Mouse (Mus musculus): ENCODE measurements at regions not wholly inside any gene's neighbourhood (a gene's known extent, or its start where the extent isn't known, plus 50 kb on each side); places are given as distances from the start of the nearest gene placed in this dataset.

DNA sequence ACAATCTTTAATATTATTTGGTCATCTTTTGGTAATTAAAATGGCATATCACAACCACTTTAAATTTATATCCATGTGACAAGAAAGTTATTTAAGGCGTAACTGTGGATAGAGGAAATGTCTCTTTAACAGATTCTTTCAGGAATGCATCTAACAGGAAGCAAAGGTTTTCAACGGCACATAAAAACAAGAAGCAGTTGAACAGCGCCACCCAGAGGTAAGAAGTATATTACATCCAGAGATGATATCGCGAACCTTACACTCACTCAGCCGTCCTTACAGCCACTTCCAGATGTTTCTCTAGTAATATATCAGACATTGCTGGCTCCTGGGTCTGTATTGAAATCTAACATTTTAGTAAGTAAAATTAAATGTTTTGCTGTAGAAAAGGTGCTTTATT lies 70.5 kb upstream of the Hnrnpa3 start:
- DNase-seq: peak; percentile 21 to 45
- H3K27ac ChIP-seq (ENCODE audit: insufficient read depth, low read length): no peak overlapping the region
- peak; percentile 8; the same call in 1 of the 2 replicates for TF ChIP-seq CTCF (IDR thresholded peaks at IDR 0.05; ENCODE audit: borderline replicate concordance, insufficient read depth, low read depth, low read length)
- TF ChIP-seq POLR2A (IDR thresholded peaks at IDR 0.05; ENCODE audit: borderline replicate concordance, insufficient read depth, low read length): no peak
- H3K27me3 ChIP-seq (ENCODE audit: control insufficient read depth, insufficient read depth, low read length): no peaks in the 10 kb centered on the region; the same call in 1 of the 2 replicates
- H3K4me1 ChIP-seq (ENCODE audit: control insufficient read depth, insufficient read depth, low read length): no peaks in the 10 kb centered on the region
- WGBS: 8% methylated on average over 6 of the region's 6 CpGs
- H3K4me3 ChIP-seq (replicated peaks; ENCODE audit: insufficient read depth, low read depth, low read length): no peak overlapping the region

DNA sequence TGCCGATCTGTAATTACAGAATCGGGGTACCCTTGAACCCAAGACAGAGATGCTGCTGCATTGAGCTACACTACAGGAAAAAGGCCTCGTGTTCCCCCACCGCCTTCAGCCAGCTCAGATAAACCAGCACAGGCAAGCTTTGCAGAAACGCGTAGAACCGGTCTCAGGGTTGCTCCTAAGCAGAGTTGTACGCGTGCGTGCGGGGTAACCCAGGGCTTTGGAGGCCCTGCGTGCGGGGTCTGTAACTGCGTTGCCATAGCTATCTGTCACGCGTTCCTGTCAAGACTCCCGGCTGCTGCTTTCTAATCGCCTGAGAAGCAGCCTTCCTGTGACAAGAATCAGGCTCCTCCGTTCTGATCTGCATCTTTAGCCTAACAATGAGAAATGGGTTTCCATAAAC lies 69.6 kb upstream of the Hnrnpa3 start:
- no peak overlapping the region for H3K27ac ChIP-seq (ENCODE audit: insufficient read depth, low read length)
- DNase-seq: peak in 1 of 2 experiments; percentile 25

DNA sequence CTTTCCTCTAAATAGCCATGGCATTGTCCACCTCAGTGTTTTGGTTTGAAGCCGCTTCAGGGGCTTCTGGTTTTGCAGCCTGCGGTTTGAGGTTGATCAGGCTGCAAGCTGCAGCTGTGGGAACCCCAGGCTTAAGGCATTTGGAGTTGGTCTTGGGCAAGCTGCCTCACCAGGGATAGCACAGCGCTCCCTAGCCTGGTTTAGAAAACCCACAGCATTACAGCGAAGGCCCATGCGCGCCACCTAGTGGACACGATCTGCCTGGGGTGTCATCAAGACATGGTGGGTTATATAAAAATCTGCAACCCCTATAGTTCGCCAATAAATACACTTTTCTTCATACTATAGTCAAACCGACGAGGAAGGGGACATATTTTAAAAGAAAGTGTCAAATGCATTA lies 68.9 kb upstream of the Hnrnpa3 start:
- Histone ChIP-seq H3K27me3 (ENCODE audit: control insufficient read depth, insufficient read depth, low read length) (no peaks in the 10 kb centered on the region; the same call in 1 of the 2 replicates), H3K4me3 (replicated peaks; ENCODE audit: insufficient read depth, low read depth, low read length) (no peak overlapping the region), H3K27ac (ENCODE audit: insufficient read depth, low read length) (no peak overlapping the region), H3K4me1 (ENCODE audit: control insufficient read depth, insufficient read depth, low read length) (no peaks in the 10 kb centered on the region)
- TF ChIP-seq CTCF (IDR thresholded peaks at IDR 0.05; ENCODE audit: borderline replicate concordance, insufficient read depth, low read depth, low read length): peak; percentile 78
- no peak for TF ChIP-seq POLR2A (IDR thresholded peaks at IDR 0.05; ENCODE audit: borderline replicate concordance, insufficient read depth, low read length)
- WGBS: 10% methylated on average over 10 of the region's 10 CpGs
- DNase-seq: peak; percentile 69 to 74

More for the DNA sequence above, 69.6 kb upstream of the Hnrnpa3 start:
- 31% methylated on average over 19 of the region's 19 CpGs for WGBS
- Histone ChIP-seq H3K4me1 (ENCODE audit: control insufficient read depth, insufficient read depth, low read length) (no peaks in the 10 kb centered on the region), H3K4me3 (replicated peaks; ENCODE audit: insufficient read depth, low read depth, low read length) (no peak overlapping the region), H3K27me3 (ENCODE audit: control insufficient read depth, insufficient read depth, low read length) (no peaks in the 10 kb centered on the region; the same call in 1 of the 2 replicates)
- no peak for TF ChIP-seq CTCF (IDR thresholded peaks at IDR 0.05; ENCODE audit: borderline replicate concordance, insufficient read depth, low read depth, low read length)
- TF ChIP-seq POLR2A (IDR thresholded peaks at IDR 0.05; ENCODE audit: borderline replicate concordance, insufficient read depth, low read length): no peak

DNA sequence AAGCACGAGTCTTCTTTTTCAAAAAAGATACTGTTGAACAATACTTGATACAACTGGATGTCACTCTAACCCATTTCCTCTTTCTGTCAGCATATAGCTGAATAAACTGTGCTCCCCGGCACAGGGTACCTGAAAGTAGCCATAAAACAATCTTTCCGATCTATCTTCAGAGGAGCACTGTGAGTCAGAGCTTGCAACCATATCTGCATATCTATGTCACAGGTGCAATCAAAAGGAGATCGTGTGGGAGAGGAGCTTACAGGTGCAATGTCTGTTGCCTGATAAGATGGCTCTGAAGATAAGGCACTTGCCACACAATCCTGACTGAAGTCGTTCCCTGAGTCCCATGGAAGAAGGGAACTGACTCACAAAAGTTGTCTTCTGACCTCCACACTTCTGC lies 58.5 kb upstream of the Hnrnpa3 start:
- no peak for DNase-seq
- H3K27ac ChIP-seq (ENCODE audit: insufficient read depth, low read length): no peak overlapping the region
- H3K4me3 ChIP-seq (replicated peaks; ENCODE audit: insufficient read depth, low read depth, low read length): no peak overlapping the region
- no peaks in the 10 kb centered on the region for H3K4me1 ChIP-seq (ENCODE audit: control insufficient read depth, insufficient read depth, low read length)
- WGBS: 84% methylated on average over 5 of the region's 5 CpGs
- H3K27me3 ChIP-seq (ENCODE audit: control insufficient read depth, insufficient read depth, low read length): no peaks in the 10 kb centered on the region
- TF ChIP-seq POLR2A (IDR thresholded peaks at IDR 0.05; ENCODE audit: borderline replicate concordance, insufficient read depth, low read length): no peak
- TF ChIP-seq CTCF (IDR thresholded peaks at IDR 0.05; ENCODE audit: borderline replicate concordance, insufficient read depth, low read depth, low read length): no peak

DNA sequence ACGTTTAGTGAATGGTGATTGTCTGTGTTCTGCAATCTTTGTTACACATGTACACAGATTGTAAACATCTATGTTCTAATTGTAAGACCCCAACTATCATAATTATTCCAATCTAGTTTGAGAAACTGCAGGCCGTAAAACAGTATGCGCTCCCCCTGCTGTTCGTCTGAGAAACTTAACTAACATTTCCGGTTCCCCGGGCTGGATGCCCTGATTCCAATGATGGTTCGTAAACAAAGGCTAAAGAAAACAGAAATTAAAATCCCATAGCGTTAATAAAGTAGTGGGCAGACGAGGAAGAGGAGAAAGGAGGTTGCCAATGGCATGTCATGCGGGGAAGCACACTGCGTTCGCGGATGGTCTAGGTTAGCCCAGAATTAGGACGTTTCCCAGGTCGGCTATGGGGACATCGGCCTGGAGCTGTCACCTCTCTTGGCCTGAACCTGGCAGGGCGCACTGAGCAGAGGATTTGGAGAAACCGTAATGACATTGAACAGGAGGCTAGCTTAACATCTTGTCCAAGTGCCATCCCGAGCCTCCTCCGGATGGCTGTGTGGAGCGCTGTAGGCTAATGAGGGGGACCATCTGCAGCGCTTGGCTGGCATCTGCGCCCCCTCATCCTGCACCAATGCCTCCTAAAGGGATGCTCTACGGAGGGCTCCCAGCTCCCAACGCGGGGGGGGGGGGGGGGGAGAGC lies 55.7 kb upstream of the Hnrnpa3 start:
- Histone ChIP-seq H3K27me3 (ENCODE audit: control insufficient read depth, insufficient read depth, low read length) (no peaks in the 10 kb centered on the region), H3K27ac (ENCODE audit: insufficient read depth, low read length) (no peak overlapping the region)

DNA sequence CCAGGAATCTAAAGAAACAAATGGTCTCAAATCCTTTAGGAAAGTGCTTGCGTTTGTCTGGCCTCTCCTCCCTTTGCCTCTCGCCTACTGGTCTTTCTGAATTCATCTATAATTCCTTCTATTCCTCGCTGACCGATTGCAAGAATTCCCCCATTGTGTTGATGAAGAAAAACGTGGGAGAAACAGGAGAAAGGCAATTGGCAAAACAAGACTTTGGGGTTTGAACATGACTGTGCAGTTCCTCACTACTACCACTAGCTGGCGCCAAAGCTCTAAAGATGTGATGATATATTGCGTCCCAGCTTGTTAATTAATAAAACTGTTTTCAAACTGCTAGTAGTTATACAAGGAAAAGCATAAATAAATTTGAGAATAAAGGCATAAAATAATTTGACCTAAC lies 53.4 kb upstream of the Hnrnpa3 start:
- Histone ChIP-seq H3K4me1 (ENCODE audit: control insufficient read depth, insufficient read depth, low read length) (no peaks in the 10 kb centered on the region), H3K27ac (ENCODE audit: insufficient read depth, low read length) (no peak overlapping the region), H3K4me3 (replicated peaks; ENCODE audit: insufficient read depth, low read depth, low read length) (no peak overlapping the region), H3K27me3 (ENCODE audit: control insufficient read depth, insufficient read depth, low read length) (no peaks in the 10 kb centered on the region)
- under 1% methylated on average over 7 of the region's 7 CpGs for WGBS
- peak; percentile 64 for DNase-seq
- no peak for TF ChIP-seq POLR2A (IDR thresholded peaks at IDR 0.05; ENCODE audit: borderline replicate concordance, insufficient read depth, low read length)
- TF ChIP-seq CTCF (IDR thresholded peaks at IDR 0.05; ENCODE audit: borderline replicate concordance, insufficient read depth, low read depth, low read length): peak; percentile 73; the same call in 1 of the 2 replicates

More for the DNA sequence above, 55.7 kb upstream of the Hnrnpa3 start:
- H3K4me3 ChIP-seq (replicated peaks; ENCODE audit: insufficient read depth, low read depth, low read length): peak overlapping the region; percentile 50
- 0 out of 2 replicates have a peak, but pooled peaks have one; percentile 16 for TF ChIP-seq CTCF (IDR thresholded peaks at IDR 0.05; ENCODE audit: borderline replicate concordance, insufficient read depth, low read depth, low read length)
- TF ChIP-seq POLR2A (IDR thresholded peaks at IDR 0.05; ENCODE audit: borderline replicate concordance, insufficient read depth, low read length): no peak
- 12% methylated on average over 26 of the region's 26 CpGs for WGBS
- DNase-seq: peak; percentile 62 to 67
- no peaks in the 10 kb centered on the region for H3K4me1 ChIP-seq (ENCODE audit: control insufficient read depth, insufficient read depth, low read length)

DNA sequence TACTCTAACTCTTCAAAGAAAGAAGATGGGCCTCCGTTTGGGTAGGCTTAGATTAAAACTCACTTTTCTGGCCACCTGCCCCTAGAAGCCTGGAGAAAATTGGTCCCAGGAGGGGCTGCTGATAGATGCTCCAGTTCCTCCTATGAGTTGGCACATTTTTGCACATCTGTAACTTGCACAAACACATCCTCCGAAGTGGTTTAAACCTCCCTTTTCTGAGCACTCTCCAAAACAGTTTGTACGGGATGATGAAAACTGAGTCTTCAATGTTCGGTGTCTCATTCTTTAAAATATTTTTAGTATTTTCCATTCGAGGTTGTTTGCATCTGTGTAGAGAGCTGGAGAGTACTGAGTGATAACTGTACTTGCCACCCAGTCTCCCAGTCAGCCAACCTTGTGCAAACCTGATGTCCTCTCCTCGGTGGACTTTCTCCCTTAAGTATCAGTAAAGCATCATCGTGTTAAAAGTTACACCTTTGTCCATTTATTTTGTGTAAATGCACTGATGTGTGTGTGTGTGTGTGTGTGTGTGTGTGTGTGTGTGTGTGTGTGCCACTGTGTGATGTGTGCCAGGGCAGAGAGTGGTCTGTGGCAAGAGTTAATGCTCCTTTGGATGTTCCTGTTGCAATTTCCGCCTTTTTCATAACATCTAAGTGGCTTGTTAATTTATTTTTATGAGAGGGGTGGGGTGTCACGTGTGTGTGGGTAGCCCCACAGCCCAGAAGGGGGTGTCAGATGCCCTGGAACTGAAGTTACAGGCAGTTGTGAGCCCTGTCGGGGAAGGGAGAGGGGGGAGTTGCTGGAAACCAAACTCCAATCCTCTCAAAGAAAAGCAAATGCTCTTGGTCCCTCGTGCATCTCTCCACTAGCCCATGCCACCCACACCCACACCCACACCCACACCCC lies 51.8 kb upstream of the Hnrnpa3 start:
- DNase-seq: no peak
- WGBS: 78% methylated on average over 11 of the region's 11 CpGs
- TF ChIP-seq CTCF (IDR thresholded peaks at IDR 0.05; ENCODE audit: borderline replicate concordance, insufficient read depth, low read depth, low read length): no peak
- no peak for TF ChIP-seq POLR2A (IDR thresholded peaks at IDR 0.05; ENCODE audit: borderline replicate concordance, insufficient read depth, low read length)

More for the DNA sequence above, 51.8 kb upstream of the Hnrnpa3 start:
- no peaks in the 10 kb centered on the region for H3K27me3 ChIP-seq (ENCODE audit: control insufficient read depth, insufficient read depth, low read length)
- H3K4me1 ChIP-seq (ENCODE audit: control insufficient read depth, insufficient read depth, low read length): no peaks in the 10 kb centered on the region
- no peak overlapping the region for H3K27ac ChIP-seq (ENCODE audit: insufficient read depth, low read length)
- H3K4me3 ChIP-seq (replicated peaks; ENCODE audit: insufficient read depth, low read depth, low read length): no peak overlapping the region
